7 mouse cellular contexts compared by ENCODE assay signal in genomic region chr6:12748454-12748786, GRCm38 (mm10). TPM values are rescaled to one million over a fixed set of nuclear protein-coding genes. Genes with fewer than 3 reads are reported as not detected.
DNase-seq lines count a peak whose midpoint lies in the region; ATAC-seq and TF ChIP-seq lines count a peak whose summit lies in the region.

No protein-coding gene starts in this region.

- H3K27me3 ChIP-seq in embryonic facial prominence, embryonic 11.5 days (ENCODE audit: control insufficient read depth, insufficient read depth, low read length) = no peaks in the 10 kb centered on the region

- H3K4me3 ChIP-seq in layer of hippocampus, adult 2 months = peak overlapping the region; percentile 64
- peak overlapping the region; percentile 61 for H3K4me3 ChIP-seq in embryonic facial prominence, embryonic 11.5 days (ENCODE audit: low read depth, low read length)

- H3K9ac ChIP-seq in embryonic facial prominence, embryonic 11.5 days (replicated peaks; ENCODE audit: low read length) = peak overlapping the region; percentile 74

- H3K36me3 ChIP-seq in embryonic facial prominence, embryonic 11.5 days (replicated peaks; ENCODE audit: control insufficient read depth, insufficient read depth, low read depth, low read length) = no peaks in the 10 kb centered on the region

- no peak for TF ChIP-seq CTCF in layer of hippocampus, adult 2 months (conservative IDR thresholded peaks at IDR 0.05)

- H3K4me1 ChIP-seq in embryonic facial prominence, embryonic 11.5 days (ENCODE audit: control insufficient read depth, insufficient read depth, low read length) = no peaks in the 10 kb centered on the region

- H3K4me2 ChIP-seq in embryonic facial prominence, embryonic 11.5 days (ENCODE audit: low read depth, low read length) = peak overlapping the region; percentile 95

- ATAC-seq in embryonic facial prominence, embryonic 11.5 days (replicated peaks; ENCODE audit: insufficient number of reproducible peaks, low FRiP score, low TSS enrichment, low read depth) = no peak; the same call in 1 of the 2 replicates

- under 1% methylated on average over 6 of the region's 6 CpGs for WGBS in embryonic facial prominence, embryonic 11.5 days

- H3K27ac ChIP-seq in layer of hippocampus, adult 2 months = peak overlapping the region; percentile 95
- peak overlapping the region; percentile 73 for H3K27ac ChIP-seq in embryonic facial prominence, embryonic 11.5 days (replicated peaks; ENCODE audit: low read depth, low read length)

- DNase-seq in layer of hippocampus, adult 2 months (ENCODE audit: low spot score in 2 of 2) = no peak
- no peak for DNase-seq in layer of hippocampus, postnatal 14 days (ENCODE audit: low spot score in 2 of 2)
- DNase-seq in embryonic facial prominence, embryonic 11.5 days (ENCODE audit: low spot score) = peak; percentile 60
- DNase-seq in heart, postnatal 4 days = peak; percentile 14
- DNase-seq in lung, postnatal 25 days (ENCODE audit: low spot score) = peak; percentile 4
- no peak for DNase-seq in natural killer cell, adult 2 months (ENCODE audit: low spot score in 2 of 2)
- DNase-seq in ovary, adult 18-20 months (ENCODE audit: low spot score) = no peak

- H3K9me3 ChIP-seq in embryonic facial prominence, embryonic 11.5 days (replicated peaks; ENCODE audit: control insufficient read depth, low read length) = no peaks in the 10 kb centered on the region

RNA-seq across cellular contexts. Expression of gene Thsd7a, which starts 0.8 kb away (rescaled TPM):
- total RNA-seq in layer of hippocampus, adult 2 months (2021) = 10 to 100 TPM; 42.9 to 43.3 TPM
- total RNA-seq in layer of hippocampus, postnatal 14 days (2021) = 10 to 100 TPM; 37.0 to 41.1 TPM
- 4.9 and 5.5 TPM in 2 replicates for polyA plus RNA-seq in embryonic facial prominence, embryonic 11.5 days (2014; fragmentation: Nextera tagmentation; extraction: Ambion mirVana)
- total RNA-seq in heart, postnatal 4 days (2021) = 10 to 100 TPM; 15.0 to 16.1 TPM

Comparison
In these comparisons a context has a peak if more than half of its experiments do, and no peak if none do; other contexts are left out.
1. DNase-seq: peak in embryonic facial prominence, embryonic 11.5 days (single experiment), heart, postnatal 4 days (single experiment) and lung, postnatal 25 days (single experiment); none in layer of hippocampus, adult 2 months (0 of 2), layer of hippocampus, postnatal 14 days (0 of 2), natural killer cell, adult 2 months (0 of 2) and ovary, adult 18-20 months (single experiment).